Mouse (Mus musculus) hindbrain, embryonic 13.5 days (tissue): Measurements from ENCODE around the gene Atp2a1. TPM values are rescaled to one million over a fixed set of nuclear protein-coding genes. Genes with fewer than 3 reads are reported as not detected.

Source experiments
- ATAC-seq: fragments of 200-750 bp; cut with Nextera tagmentation; 2 replicates; pipeline ENCODE4 v1.8.0; 2017; ENCODE audit warnings: moderate TSS enrichment; ENCODE audit not compliant: low FRiP score
- H3K27ac ChIP-seq: fragments of 300-500 bp; sonication (generic); 2 replicates; pipeline ENCODE4 v1.5.1; 2015; ENCODE audit warnings: inconsistent platforms, mild to moderate bottlenecking, moderate library complexity
- H3K27me3 ChIP-seq: fragments of 300-500 bp; sonication (generic); 2 replicates; pipeline ENCODE4 v1.6.1; 2015; ENCODE audit warnings: mild to moderate bottlenecking, inconsistent platforms
- H3K36me3 ChIP-seq: fragments of 300-500 bp; sonication (generic); 2 replicates; pipeline ENCODE4 v1.6.1; 2015; ENCODE audit warnings: mild to moderate bottlenecking, inconsistent platforms
- H3K4me1 ChIP-seq: fragments of 300-500 bp; sonication (generic); replicated peaks from 2 replicates; pipeline ENCODE4 v1.6.1; 2015; ENCODE audit warnings: inconsistent platforms
- H3K4me2 ChIP-seq: fragments of 300-500 bp; sonication (generic); 2 replicates; pipeline ENCODE4 v1.6.1; 2015; ENCODE audit warnings: inconsistent platforms, mild to moderate bottlenecking, moderate library complexity
- H3K4me3 ChIP-seq: fragments of 300-500 bp; sonication (generic); 2 replicates; pipeline ENCODE4 v1.5.1; 2015; ENCODE audit warnings: mild to moderate bottlenecking, inconsistent platforms
- H3K9ac ChIP-seq: fragments of 300-500 bp; sonication (generic); 2 replicates; pipeline ENCODE4 v1.6.1; 2015; ENCODE audit warnings: mild to moderate bottlenecking, inconsistent platforms
- H3K9me3 ChIP-seq: fragments of 300-500 bp; sonication (generic); 2 replicates; pipeline ENCODE4 v1.6.1; 2016; ENCODE audit warnings: inconsistent platforms
- WGBS: fragments of 180-500 bp; shearing (Covaris S2); methylation state at CpG from one replicate; pipeline ENCODE4 v1.1.7; 2015; 5-methylcytosine and 5-hydroxymethylcytosine counted together
- polyA plus RNA-seq: library from polyadenylated mRNA; unstranded; fragments of >200 nt; fragmentation: Nextera tagmentation; extraction: Ambion mirVana; gene quantifications from 2 replicates; pipeline ENCODE4 v1.2.1, GENCODE M21; 2015

The Atp2a1 gene
- polyA plus RNA-seq, 1 experiment from 2014 or later: 4.1 TPM

DNA sequence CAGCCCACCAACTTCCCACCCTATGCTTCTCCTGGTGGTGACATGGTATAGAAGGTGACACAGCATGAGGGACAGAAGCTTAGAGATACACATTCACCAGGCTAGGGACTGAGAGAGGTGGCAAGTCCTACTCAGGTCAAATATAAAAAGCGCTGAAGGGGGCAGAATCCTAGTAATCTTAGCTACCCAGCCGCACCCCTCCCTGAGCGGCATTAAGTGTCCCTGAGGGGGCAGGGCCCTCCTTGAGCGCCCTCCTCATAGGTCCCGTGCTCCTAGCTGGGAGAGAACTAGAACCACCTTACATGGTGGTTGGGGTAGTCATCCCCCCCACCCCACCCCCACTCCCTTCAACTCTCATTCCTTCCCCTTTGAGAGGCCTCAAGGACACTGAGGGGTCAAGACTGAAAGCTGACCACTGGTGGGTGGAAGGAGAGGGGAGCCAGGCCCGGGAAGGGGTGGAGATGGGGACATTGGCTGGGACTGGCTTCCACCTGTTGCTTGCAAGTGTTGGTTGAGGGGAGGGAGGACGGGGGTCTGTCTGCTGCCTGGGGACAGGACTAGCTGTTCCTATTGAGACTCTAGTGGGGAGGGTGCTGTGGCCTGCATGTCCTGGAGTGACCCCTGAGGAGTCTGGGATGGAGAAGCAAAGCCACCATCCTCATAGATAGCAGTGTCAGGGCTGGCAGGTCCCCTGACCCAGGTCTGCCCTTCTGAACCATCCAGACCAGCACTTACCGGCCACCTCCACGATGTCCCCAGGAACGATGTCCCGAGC lies 3.9 kb downstream of the Atp2a1 start:
- Histone ChIP-seq H3K4me2 (no peak overlapping the region), H3K27ac (no peak overlapping the region), H3K9me3 (no peaks in the 10 kb centered on the region), H3K36me3 (no peaks in the 10 kb centered on the region), H3K9ac (no peak overlapping the region), H3K4me3 (no peak overlapping the region), H3K4me1 (no peaks in the 10 kb centered on the region), H3K27me3 (0 out of 2 replicates have a peak, but pooled peaks cover 3% of the 10 kb centered on the region)
- WGBS: 86% methylated on average over 11 of the region's 11 CpGs
- ATAC-seq: no peak

DNA sequence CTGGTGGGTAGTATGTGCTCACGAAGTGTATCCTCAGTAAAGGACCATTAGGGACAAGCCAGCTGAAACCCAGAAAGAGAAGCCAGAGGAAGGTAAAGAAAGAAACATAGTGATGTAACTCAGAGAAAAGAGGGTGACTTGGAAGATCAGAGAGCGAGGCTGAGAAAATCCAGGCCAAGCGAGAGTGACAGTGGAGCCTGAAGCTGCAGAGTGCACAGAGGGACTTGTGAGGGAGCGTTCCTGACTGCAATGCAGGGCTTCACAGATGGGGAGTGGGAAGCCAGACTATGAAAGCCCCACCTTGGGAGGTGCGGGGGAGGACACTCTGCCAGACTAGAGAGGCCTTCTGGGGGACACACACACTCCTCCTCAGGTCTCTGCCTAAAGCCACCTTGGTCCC lies 4.7 kb downstream of the Atp2a1 start:
- H3K4me2 ChIP-seq: no peak overlapping the region
- H3K4me3 ChIP-seq: no peak overlapping the region
- no peaks in the 10 kb centered on the region for H3K36me3 ChIP-seq
- no peaks in the 10 kb centered on the region for H3K9me3 ChIP-seq
- 0 out of 2 replicates have a peak, but pooled peaks cover 3% of the 10 kb centered on the region for H3K27me3 ChIP-seq
- no peak overlapping the region for H3K9ac ChIP-seq
- ATAC-seq: no peak
- no peaks in the 10 kb centered on the region for H3K4me1 ChIP-seq
- no peak overlapping the region for H3K27ac ChIP-seq
- WGBS: 84% methylated on average over 5 of the region's 5 CpGs

DNA sequence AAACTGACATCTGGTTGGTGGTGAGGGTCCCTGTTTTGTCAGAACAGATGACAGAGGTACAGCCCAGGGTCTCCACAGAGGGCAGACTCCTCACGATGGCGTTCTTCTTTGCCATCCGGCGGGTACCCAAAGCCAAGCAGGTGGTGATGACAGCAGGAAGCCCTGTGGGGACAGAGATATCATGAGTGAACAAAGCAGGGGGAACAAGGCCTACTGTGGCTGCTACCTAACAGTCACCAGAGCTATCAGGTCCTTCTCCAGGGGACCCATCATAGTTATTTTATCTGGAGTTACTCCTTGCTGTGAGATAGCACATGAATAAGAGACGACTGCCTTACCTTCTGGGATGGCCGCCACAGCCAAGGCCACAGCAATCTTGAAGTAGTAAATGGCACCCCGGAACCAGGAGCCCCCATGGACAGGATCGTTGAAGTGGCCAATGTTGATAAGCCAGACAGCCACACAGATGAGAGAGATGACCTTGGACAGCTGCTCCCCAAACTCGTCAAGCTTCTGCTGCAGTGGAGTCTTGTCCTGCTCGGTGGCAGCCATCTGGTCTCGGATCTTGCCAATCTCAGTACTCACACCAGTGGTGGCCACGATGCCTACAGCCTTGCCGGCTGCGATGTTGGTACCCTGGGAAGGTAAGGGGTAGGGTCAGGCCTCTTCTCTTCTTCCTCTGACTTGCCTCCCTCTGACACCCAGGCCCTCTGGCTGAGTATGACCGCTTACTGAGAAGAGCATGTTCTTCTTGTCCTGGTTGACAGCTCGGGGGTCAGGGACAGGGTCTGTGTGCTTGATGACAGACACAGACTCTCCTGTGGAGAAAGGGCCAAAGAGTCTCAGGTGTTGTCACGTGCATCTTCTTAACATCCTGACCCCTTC lies 6.3 kb downstream of the Atp2a1 start:
- 90% methylated on average over 17 of the region's 17 CpGs for WGBS
- Histone ChIP-seq H3K4me3 (no peak overlapping the region), H3K27ac (no peak overlapping the region), H3K4me1 (no peaks in the 10 kb centered on the region), H3K9me3 (no peaks in the 10 kb centered on the region), H3K4me2 (no peak overlapping the region), H3K9ac (no peak overlapping the region), H3K36me3 (no peaks in the 10 kb centered on the region), H3K27me3 (0 out of 2 replicates have a peak, but pooled peaks cover 3% of the 10 kb centered on the region)
- no peak for ATAC-seq

DNA sequence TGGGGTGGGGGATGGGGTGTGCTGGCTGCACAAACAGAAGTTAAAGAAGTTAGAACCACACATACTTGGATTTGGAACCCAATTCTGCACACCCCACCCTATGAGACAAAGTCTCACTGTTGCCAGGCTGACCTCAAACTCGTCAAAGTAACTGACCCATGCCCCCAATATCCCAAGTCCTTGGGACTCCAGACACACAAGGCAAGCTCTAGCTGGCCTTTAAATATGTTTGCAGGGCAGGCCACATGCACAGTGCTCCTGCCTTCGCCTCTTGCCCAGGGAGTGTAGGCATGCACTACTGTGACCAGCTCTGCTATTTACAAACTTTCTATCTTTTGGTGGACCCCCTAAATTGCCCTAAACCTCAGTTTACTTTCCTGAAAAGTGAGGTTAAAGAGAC lies 7.7 kb downstream of the Atp2a1 start:
- no peak overlapping the region for H3K4me3 ChIP-seq
- no peaks in the 10 kb centered on the region for H3K36me3 ChIP-seq
- ATAC-seq: no peak
- H3K9ac ChIP-seq: no peak overlapping the region
- no peaks in the 10 kb centered on the region for H3K4me1 ChIP-seq
- no peaks in the 10 kb centered on the region for H3K9me3 ChIP-seq
- H3K27ac ChIP-seq: no peak overlapping the region
- WGBS: 78% methylated on average over 2 of the region's 2 CpGs
- H3K27me3 ChIP-seq: no peaks in the 10 kb centered on the region
- H3K4me2 ChIP-seq: no peak overlapping the region

DNA sequence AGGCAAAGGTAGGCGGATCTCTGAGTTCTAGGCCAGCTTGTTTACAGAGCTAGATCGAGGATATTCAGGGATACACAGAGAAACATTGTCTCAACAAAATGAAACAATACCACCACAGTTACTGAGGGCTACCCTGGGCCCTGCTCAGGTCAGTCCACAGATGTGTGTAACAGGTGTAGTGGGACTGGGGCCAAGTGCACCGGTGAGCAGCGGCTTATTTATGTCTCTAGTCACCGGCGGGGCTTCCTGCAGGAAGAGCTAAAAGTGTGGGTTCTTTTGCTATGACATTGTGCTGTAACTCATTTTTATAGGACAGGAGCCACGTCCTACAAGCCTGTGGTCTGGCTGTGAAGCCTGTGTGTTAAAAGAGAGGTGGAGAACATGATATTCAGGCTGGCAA lies 9.0 kb downstream of the Atp2a1 start:
- H3K27me3 ChIP-seq: no peaks in the 10 kb centered on the region
- H3K9ac ChIP-seq: no peak overlapping the region
- H3K9me3 ChIP-seq: no peaks in the 10 kb centered on the region
- 85% methylated on average over 7 of the region's 7 CpGs for WGBS
- H3K4me3 ChIP-seq: no peak overlapping the region
- ATAC-seq: no peak
- no peak overlapping the region for H3K4me2 ChIP-seq
- H3K4me1 ChIP-seq: no peaks in the 10 kb centered on the region
- no peak overlapping the region for H3K27ac ChIP-seq
- H3K36me3 ChIP-seq: peaks cover 1% of the 10 kb centered on the region

DNA sequence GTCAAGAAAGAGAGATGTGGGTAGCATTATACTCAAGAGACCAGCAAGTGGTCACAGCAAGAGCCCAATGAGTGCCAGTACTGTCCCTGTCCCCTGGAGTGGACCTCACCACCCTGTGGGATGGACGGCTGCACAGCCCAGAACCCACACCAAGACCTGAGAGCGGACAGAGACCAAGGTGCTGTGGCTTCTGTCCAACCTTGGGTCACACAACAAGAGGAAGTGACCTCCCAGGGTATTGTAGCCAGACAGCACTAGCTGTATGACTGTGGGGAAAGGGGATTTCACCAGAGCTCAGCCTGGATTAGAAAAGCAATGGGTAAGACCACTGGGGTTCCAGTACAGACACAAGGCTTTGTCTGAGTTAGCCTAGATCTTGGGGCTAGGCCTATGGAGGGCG lies 10.7 kb downstream of the Atp2a1 start:
- 95% methylated on average over 3 of the region's 3 CpGs for WGBS
- Histone ChIP-seq H3K9me3 (no peaks in the 10 kb centered on the region), H3K27ac (no peak overlapping the region), H3K36me3 (peaks cover 17% of the 10 kb centered on the region), H3K4me2 (no peak overlapping the region), H3K4me1 (no peaks in the 10 kb centered on the region), H3K4me3 (no peak overlapping the region), H3K27me3 (no peaks in the 10 kb centered on the region), H3K9ac (no peak overlapping the region)
- no peak for ATAC-seq

DNA sequence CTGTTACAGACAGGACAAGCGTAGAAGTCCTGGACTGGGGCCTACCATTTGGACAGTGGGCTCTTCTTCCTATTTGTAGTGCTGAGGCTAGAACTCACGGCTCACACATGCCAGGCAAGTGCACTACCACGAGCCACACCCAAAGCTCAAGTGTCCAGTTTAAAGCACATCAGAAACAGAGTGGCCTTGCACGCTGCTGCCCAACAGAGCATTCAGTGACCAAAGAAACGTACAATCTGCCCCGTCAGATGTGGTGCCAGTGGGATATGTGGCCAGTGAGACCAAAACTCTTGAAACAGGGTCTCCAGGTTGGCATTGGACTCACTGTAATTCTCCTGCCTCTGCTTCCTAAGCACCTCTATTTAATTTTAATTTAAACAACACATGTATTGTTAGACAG lies 12.3 kb downstream of the Atp2a1 start:
- H3K9ac ChIP-seq: no peak overlapping the region
- H3K9me3 ChIP-seq: no peaks in the 10 kb centered on the region
- H3K27me3 ChIP-seq: no peaks in the 10 kb centered on the region
- no peak overlapping the region for H3K4me2 ChIP-seq
- no peak for ATAC-seq
- peaks cover 34% of the 10 kb centered on the region for H3K36me3 ChIP-seq
- 94% methylated on average over 6 of the region's 6 CpGs for WGBS
- no peak overlapping the region for H3K4me3 ChIP-seq
- H3K4me1 ChIP-seq: no peaks in the 10 kb centered on the region
- H3K27ac ChIP-seq: no peak overlapping the region

DNA sequence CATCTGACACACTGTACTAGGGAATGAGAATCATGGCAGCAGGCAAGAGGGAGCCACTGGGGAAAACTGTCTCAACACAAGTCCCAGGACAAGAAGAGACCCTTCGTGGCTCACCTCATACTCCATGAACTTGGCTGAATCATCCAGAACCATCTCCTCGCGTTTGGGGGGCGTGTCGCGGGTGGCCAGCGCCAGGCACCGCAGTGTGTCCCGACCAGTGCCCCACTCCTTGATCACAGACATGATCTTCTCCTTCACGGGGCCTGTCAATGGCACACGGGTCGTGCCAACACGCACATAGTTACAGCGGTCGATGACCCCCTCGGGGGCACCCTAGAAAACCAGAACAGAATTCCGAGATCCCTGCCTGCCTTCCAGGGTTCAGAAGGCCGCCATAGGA lies 12.9 kb downstream of the Atp2a1 start:
- H3K27ac ChIP-seq: no peak overlapping the region
- H3K27me3 ChIP-seq: no peaks in the 10 kb centered on the region
- no peak overlapping the region for H3K9ac ChIP-seq
- no peak overlapping the region for H3K4me3 ChIP-seq
- H3K4me2 ChIP-seq: no peak overlapping the region
- no peak for ATAC-seq
- WGBS: 91% methylated on average over 18 of the region's 18 CpGs
- H3K9me3 ChIP-seq: no peaks in the 10 kb centered on the region
- no peaks in the 10 kb centered on the region for H3K4me1 ChIP-seq
- peaks cover 40% of the 10 kb centered on the region for H3K36me3 ChIP-seq

DNA sequence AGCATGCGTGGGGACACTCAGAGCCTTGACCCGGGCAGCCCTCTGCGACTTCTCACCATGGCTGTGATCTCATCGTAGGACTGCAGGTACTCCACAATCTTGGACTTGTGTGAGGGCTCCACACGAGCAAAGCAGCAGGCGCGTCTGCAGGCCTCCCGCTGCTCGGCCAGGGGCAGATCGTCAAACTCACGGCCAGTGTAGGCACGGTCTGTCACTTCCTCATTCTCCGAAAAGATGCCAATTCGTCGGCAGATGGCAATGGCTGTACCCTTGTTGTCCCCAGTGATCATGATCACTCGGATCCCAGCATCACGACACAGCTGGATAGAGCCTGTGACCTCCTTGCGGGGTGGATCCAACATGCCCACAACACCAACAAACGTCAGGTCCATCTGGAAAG lies 14.4 kb downstream of the Atp2a1 start:
- H3K27me3 ChIP-seq: no peaks in the 10 kb centered on the region
- WGBS: 92% methylated on average over 19 of the region's 19 CpGs
- H3K27ac ChIP-seq: no peak overlapping the region
- no peak overlapping the region for H3K4me2 ChIP-seq
- no peaks in the 10 kb centered on the region for H3K4me1 ChIP-seq
- no peak overlapping the region for H3K4me3 ChIP-seq
- no peak for ATAC-seq
- no peak overlapping the region for H3K9ac ChIP-seq
- H3K9me3 ChIP-seq: no peaks in the 10 kb centered on the region
- peaks cover 52% of the 10 kb centered on the region for H3K36me3 ChIP-seq

DNA sequence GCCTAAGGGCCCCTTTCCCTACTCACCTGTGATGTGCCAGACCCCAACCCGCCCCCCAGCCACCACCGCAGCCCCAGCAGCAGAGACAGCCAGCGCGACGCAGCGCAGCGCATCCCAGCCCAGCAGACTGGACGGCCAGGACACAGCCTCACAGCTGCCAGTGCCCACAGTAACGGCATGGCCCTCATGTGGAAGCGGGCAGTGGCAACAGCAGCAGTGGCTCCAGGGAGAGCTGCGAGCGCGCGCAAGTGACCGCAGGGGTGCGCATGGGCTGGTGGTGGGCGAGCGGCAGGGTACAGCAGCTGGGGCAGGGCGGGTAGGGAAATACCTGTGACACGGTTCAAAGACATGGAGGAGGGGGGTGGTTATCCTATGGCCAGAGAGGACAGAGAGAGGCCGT lies 16.7 kb downstream of the Atp2a1 start:
- Histone ChIP-seq H3K36me3 (peaks cover 72% of the 10 kb centered on the region), H3K4me1 (no peaks in the 10 kb centered on the region), H3K27ac (no peak overlapping the region), H3K9me3 (no peaks in the 10 kb centered on the region), H3K9ac (no peak overlapping the region), H3K4me2 (no peak overlapping the region), H3K27me3 (no peaks in the 10 kb centered on the region), H3K4me3 (no peak overlapping the region)
- ATAC-seq: no peak
- WGBS: 91% methylated on average over 21 of the region's 21 CpGs

DNA sequence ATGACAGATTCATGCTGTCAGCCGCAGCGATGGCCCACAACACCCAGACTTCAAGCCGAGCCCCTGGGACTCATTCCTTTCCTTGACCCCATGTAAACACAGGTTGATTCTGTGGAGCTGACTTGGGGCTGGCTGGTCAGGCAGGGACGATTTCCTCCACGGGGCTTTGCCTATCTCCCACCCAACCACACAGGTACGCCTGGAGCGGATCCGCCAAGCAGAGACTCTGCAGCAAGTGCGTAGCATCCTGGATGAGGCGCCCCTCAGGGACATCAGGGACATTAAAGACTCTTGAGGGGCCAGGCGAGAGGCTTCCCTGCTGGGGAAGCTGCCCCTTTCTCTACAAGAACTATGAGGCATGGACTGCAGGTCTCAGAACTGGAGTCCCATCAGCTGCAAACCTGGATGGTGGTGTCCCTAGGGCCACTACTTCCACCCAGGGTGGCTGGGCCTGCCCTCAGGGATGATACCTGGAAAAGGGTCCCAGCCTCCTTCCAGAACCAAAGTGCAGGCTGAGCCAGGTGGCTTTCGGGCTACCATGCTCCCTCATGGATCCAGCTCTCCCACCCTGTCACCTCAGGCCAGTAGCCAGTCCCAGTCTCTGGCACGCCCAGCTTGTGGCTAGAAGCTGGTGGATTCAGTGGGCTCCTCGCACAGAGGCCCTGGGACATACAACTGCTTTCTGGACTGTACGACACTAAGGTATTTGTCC lies 17.6 kb downstream of the Atp2a1 start:
- peaks cover 74% of the 10 kb centered on the region for H3K36me3 ChIP-seq
- 93% methylated on average over 15 of the region's 15 CpGs for WGBS

DNA sequence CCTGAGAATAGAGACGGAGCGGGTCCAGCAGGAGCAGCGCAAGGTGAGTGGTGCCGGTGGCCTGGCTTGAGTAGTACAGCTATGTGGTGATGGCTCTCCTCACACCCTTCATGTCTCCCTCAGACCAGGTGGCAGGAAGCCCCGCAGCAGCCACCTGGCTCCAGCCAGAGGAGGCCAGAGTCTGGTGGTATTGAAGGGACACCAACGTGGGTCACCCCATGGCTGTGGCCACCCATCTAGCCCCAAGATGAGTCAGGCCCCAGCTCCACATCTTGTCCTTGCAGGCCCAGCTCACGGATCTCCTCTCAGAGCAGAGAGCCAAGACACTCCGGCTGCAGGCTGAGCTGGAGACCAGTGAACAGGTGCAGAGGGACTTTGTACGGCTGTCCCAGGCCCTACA lies 18.4 kb downstream of the Atp2a1 start:
- no peak for ATAC-seq
- Histone ChIP-seq H3K4me1 (no peaks in the 10 kb centered on the region), H3K9me3 (no peaks in the 10 kb centered on the region), H3K4me3 (no peak overlapping the region), H3K36me3 (peaks cover 80% of the 10 kb centered on the region), H3K27me3 (no peaks in the 10 kb centered on the region), H3K4me2 (no peak overlapping the region), H3K27ac (no peak overlapping the region), H3K9ac (no peak overlapping the region; the same call in 1 of the 2 replicates)
- 94% methylated on average over 9 of the region's 9 CpGs for WGBS

More for the DNA sequence above, 17.6 kb downstream of the Atp2a1 start:
- Histone ChIP-seq H3K4me3 (no peak overlapping the region), H3K27ac (no peak overlapping the region), H3K9me3 (no peaks in the 10 kb centered on the region), H3K9ac (no peak overlapping the region), H3K4me1 (no peaks in the 10 kb centered on the region), H3K27me3 (no peaks in the 10 kb centered on the region), H3K4me2 (no peak overlapping the region)
- ATAC-seq: no peak
